Mouse (Mus musculus) megakaryocyte, embryonic 14.5 days (primary cell): ENCODE results near the gene Cables2.

ENCODE experiments used
- FLI1 ChIP-seq: IDR thresholded peaks from 2 replicates; pipeline ENCODE4 v1.6.1; 2012; ENCODE audit warnings: low read length, inconsistent platforms, mixed read lengths
- GATA1 ChIP-seq: IDR thresholded peaks from 3 replicates; pipeline ENCODE4 v1.6.1; 2012; ENCODE audit warnings: mixed read lengths, low read length, inconsistent platforms, borderline replicate concordance

GRCm38 (mm10) chr2:180274523-180274922 is 1.2 kb upstream of the Cables2 start:
- TF ChIP-seq GATA1 (no peak), FLI1 (no peak)
